Mouse (Mus musculus): Measurements from ENCODE around the gene Ppp1r21. TPM values are rescaled to one million over a fixed set of nuclear protein-coding genes. Genes with fewer than 3 reads are reported as not detected.

The Ppp1r21 gene
- polyA plus RNA-seq, 1 experiment from 2014 or later = 40.6 TPM

GRCm38 (mm10) chr17:88563611-88564010 lies 33.7 kb downstream of the Ppp1r21 start:
- no peak for TF ChIP-seq CTCF (IDR thresholded peaks at IDR 0.05)
- no peak for ATAC-seq
- H3K27me3 ChIP-seq = no peaks in the 10 kb centered on the region
- ChIA-PET POLR2A (no interaction called here), CTCF (interaction anchor here (1.3 to 3.4 kb wide), 3 partner anchors 16 to 33 kb away, joined by 4 to 10 read pairs (median 7); no protein-coding TSS in a partner anchor)
- in situ Hi-C loops (cut with MboI; ENCODE audit: low pct_unique_long_range_greater_than_20kb) = no loop called here
- DNase-seq (ENCODE audit: low read depth, low spot score) = no peak

- POLR2A ChIA-PET = no interaction called here
- DNase-seq (ENCODE audit: low read depth, low spot score) = no peak
- TF ChIP-seq CTCF (IDR thresholded peaks at IDR 0.05) = no peak
- in situ Hi-C loops (cut with MboI; ENCODE audit: low pct_unique_long_range_greater_than_20kb) = no loop called here
- no peak for ATAC-seq
- CTCF ChIA-PET = interaction anchor here (2.1 kb wide), 1 partner anchor 11 kb away, joined by 10 read pairs; no protein-coding TSS in a partner anchor
- H3K27me3 ChIP-seq = no peaks in the 10 kb centered on the region
Measured at GRCm38 (mm10) chr17:88569807-88570540, 40.1 kb downstream of the Ppp1r21 start.

- in situ Hi-C loops (cut with MboI; ENCODE audit: low pct_unique_long_range_greater_than_20kb) = no loop called here
- DNase-seq (ENCODE audit: low read depth, low spot score) (no peak), ATAC-seq (no peak)
- ChIA-PET CTCF (interaction anchor here (2.1 kb wide), 1 partner anchor 12 kb away, joined by 10 read pairs; no protein-coding TSS in a partner anchor), POLR2A (no interaction called here)
- no peaks in the 10 kb centered on the region for H3K27me3 ChIP-seq
- TF ChIP-seq CTCF (IDR thresholded peaks at IDR 0.05) = no peak
Measured at GRCm38 (mm10) chr17:88570784-88571183, 40.9 kb downstream of the Ppp1r21 start.

GRCm38 (mm10) chr17:88574811-88575210 lies 44.9 kb downstream of the Ppp1r21 start:
- in situ Hi-C loops (cut with MboI; ENCODE audit: low pct_unique_long_range_greater_than_20kb) = no loop called here
- TF ChIP-seq CTCF (IDR thresholded peaks at IDR 0.05) = no peak
- ChIA-PET CTCF (interaction anchor here (1.5 kb wide), 1 partner anchor 13 kb away, joined by 3 read pairs; no protein-coding TSS in a partner anchor), POLR2A (no interaction called here)
- ATAC-seq (no peak), DNase-seq (ENCODE audit: low read depth, low spot score) (no peak)
- no peaks in the 10 kb centered on the region for H3K27me3 ChIP-seq

GRCm38 (mm10) chr17:88578522-88579242 lies 48.8 kb downstream of the Ppp1r21 start:
- ChIA-PET POLR2A (no interaction called here), CTCF (interaction anchor here (0.6 to 2.6 kb wide), 4 partner anchors 8 to 20 kb away, joined by 3 to 10 read pairs (median 3); no protein-coding TSS in a partner anchor)

GRCm38 (mm10) chr17:88580556-88580955 lies 50.6 kb downstream of the Ppp1r21 start:
- in situ Hi-C loops (cut with MboI; ENCODE audit: low pct_unique_long_range_greater_than_20kb) = no loop called here
- DNase-seq (ENCODE audit: low read depth, low spot score) (no peak), ATAC-seq (no peak)
- POLR2A ChIA-PET = no interaction called here
- CTCF ChIA-PET = interaction anchor here (0.8 to 2.6 kb wide), 4 partner anchors 12 to 23 kb away, joined by 3 to 10 read pairs (median 4); no protein-coding TSS in a partner anchor
- no peak for TF ChIP-seq CTCF (IDR thresholded peaks at IDR 0.05)
- H3K27me3 ChIP-seq = no peaks in the 10 kb centered on the region

More at GRCm38 (mm10) chr17:88578522-88579242, 48.8 kb downstream of the Ppp1r21 start:
- ATAC-seq = no peak
- no peak for TF ChIP-seq CTCF (IDR thresholded peaks at IDR 0.05)
- in situ Hi-C loops (cut with MboI; ENCODE audit: low pct_unique_long_range_greater_than_20kb) = no loop called here
- H3K27me3 ChIP-seq = no peaks in the 10 kb centered on the region
- DNase-seq (ENCODE audit: low read depth, low spot score) = no peak

- no peak for TF ChIP-seq CTCF (IDR thresholded peaks at IDR 0.05)
- no peaks in the 10 kb centered on the region for H3K27me3 ChIP-seq
- ChIA-PET CTCF (interaction anchor here (1.1 to 1.3 kb wide), 2 partner anchors 11 to 24 kb away, joined by 3 to 4 read pairs; no protein-coding TSS in a partner anchor), POLR2A (no interaction called here)
- in situ Hi-C loops (cut with MboI; ENCODE audit: low pct_unique_long_range_greater_than_20kb) = no loop called here
- ATAC-seq (no peak), DNase-seq (ENCODE audit: low read depth, low spot score) (no peak)
Measured at GRCm38 (mm10) chr17:88581511-88582021, 51.6 kb downstream of the Ppp1r21 start.

- TF ChIP-seq CTCF (IDR thresholded peaks at IDR 0.05) = no peak
- ATAC-seq (no peak), DNase-seq (ENCODE audit: low read depth, low spot score) (no peak)
- H3K27me3 ChIP-seq = no peaks in the 10 kb centered on the region
- ChIA-PET POLR2A (no interaction called here), CTCF (interaction anchor here (0.8 to 1.1 kb wide), 2 partner anchors 9 to 24 kb away, joined by 3 read pairs; no protein-coding TSS in a partner anchor)
- in situ Hi-C loops (cut with MboI; ENCODE audit: low pct_unique_long_range_greater_than_20kb) = no loop called here
Measured at GRCm38 (mm10) chr17:88582999-88583398, 53.1 kb downstream of the Ppp1r21 start.

- POLR2A ChIA-PET = no interaction called here
- in situ Hi-C loops (cut with MboI; ENCODE audit: low pct_unique_long_range_greater_than_20kb) = no loop called here
- ATAC-seq = no peak
- no peaks in the 10 kb centered on the region for H3K27me3 ChIP-seq
- CTCF ChIA-PET = interaction anchor here (1.1 kb wide), 1 partner anchor 25 kb away, joined by 3 read pairs; no protein-coding TSS in a partner anchor
- no peak for DNase-seq (ENCODE audit: low read depth, low spot score)
- TF ChIP-seq CTCF (IDR thresholded peaks at IDR 0.05) = no peak
Measured at GRCm38 (mm10) chr17:88583411-88583810, 53.5 kb downstream of the Ppp1r21 start.

GRCm38 (mm10) chr17:88587371-88587770 lies 57.5 kb downstream of the Ppp1r21 start:
- ChIA-PET CTCF (interaction anchor here (0.7 to 0.9 kb wide), 2 partner anchors 8 to 9 kb away, joined by 3 read pairs; no protein-coding TSS in a partner anchor), POLR2A (no interaction called here)
- no peaks in the 10 kb centered on the region for H3K27me3 ChIP-seq
- ATAC-seq (no peak), DNase-seq (ENCODE audit: low read depth, low spot score) (no peak)
- TF ChIP-seq CTCF (IDR thresholded peaks at IDR 0.05) = no peak
- in situ Hi-C loops (cut with MboI; ENCODE audit: low pct_unique_long_range_greater_than_20kb) = no loop called here
